Mouse (Mus musculus) lung, postnatal 14 days (tissue): ENCODE measurements around the gene Dync1i2.

Experiments used
- DNase-seq: peaks from one replicate; pipeline ENCODE4 v3.0.0; 2021

Gene Dync1i2

DNA sequence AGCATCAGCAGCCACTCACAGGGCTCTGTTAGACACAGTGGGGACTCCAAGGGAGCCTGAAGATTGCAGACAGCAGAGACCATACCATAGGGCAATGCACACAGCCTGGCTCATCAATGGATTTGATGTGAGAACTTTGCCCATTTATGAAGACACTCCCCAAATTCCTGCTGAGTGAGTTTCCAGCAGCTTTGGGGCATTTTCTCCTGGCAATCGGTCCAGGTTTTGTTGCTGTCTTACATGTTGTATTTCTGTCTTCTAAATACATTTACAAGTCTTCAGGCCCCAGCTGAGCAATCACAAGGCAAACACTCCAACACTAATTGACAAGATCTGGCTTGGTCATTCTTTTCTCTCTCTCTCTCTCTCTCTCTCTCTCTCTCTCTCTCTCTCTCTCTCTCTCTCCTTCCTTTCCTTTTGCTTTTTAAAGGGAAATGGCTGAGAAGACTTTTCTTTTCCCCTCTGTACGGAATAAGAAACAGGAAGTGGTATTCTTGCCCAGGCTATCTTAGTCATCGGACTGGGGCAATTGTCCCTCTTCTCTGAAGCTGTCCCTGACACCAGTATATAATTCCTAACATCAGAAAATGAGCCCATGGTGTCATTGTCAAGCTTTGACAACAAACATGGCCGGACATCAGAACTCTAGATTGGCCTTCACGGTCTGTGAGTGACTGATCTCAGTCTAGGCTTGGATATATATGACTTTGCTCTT lies 2.3 kb upstream of the Dync1i2 start:
- no peak for DNase-seq

DNA sequence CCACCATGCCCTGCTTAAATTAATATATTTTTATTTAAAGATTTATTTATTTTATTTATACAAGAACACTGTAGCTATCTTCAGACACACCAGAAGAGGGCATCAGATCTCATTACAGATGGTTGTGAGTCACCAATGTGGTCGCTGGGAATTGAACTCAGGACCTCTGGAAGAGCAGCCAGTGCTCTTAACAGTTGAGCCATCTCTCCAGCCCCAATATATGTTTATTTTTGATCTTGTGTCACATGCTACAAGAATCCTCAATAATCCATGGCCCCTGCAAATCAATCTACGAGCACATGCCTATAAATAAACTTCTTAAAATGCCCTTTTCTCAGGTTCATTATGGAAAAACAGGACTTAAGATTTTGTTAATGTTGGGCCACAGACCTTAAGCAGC lies 410 bp upstream of the Dync1i2 start:
- DNase-seq: no peak

DNA sequence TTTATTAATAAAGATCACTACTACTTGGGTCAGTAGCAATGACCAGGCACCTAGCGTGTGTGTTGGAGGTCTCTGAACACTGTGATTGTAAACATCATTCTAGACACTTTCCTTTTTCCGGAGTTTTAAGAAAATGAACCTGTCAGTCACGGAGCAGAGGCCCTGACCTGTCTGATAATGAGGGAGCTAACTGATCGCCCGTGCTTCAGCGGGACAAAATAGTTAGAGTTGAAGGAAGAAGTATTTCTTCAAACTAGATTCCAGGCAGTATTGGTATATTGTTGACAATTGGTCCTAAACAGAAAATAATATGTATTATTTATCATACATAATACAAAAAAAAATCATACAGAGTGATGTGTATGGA lies 837 bp downstream of the Dync1i2 start:
- no peak for DNase-seq

DNA sequence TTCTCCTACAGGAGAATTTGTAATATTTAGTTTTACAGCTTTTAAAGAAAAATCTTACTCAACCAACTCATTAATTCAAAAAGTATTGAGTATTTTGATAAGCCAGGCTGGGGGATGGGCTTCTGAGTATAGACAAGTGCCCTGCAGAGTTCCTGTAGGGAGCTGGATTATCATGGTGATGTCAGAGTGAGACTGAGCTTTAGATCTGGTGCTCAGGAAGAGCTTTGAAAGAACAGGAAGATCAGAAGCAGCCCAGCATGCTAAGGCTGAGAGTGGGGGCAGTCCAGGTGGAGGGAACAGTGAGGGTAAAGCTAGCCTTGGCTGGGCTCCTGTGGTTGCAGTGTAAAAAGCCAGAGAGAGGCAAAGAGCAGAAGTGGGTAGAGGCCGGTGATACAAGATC lies 9.5 kb downstream of the Dync1i2 start:
- DNase-seq: no peak

DNA sequence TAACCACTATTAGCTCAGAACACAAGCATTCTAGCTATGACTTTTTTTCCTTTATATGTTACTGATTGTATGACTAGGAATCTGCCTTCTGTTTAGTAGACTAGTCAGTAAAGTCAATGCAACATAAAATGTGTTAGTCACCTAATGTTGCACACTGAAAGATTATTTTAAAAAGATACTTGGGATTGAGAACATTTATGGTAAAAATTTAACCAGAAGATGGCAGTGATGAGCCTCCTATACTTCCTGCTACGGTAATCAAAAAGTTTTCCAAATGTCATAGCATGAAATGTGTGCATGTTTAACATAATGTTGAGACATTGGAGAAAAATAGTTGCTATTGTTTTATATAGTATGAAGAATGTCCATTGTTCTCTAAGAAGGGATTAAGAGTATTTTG lies 15.9 kb downstream of the Dync1i2 start:
- no peak for DNase-seq

DNA sequence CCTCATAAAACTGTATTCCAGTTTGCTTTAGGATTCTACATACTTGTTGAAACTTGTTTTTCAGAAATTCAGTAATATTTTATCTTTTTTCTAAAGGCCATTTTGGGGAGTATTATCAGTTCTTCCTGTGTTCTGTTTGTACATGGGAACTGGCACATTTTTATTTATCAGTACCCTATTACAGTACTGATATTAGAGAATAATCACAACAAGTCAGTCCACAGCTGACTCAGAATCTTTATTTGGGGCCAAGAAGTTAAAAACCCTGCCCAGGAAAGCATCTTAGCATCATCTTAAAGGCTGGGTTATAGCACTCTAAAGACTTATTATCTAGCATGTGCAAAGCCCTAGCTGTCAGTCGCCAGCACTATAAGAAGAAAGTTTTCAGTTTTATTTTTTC lies 18.1 kb downstream of the Dync1i2 start:
- DNase-seq: no peak

DNA sequence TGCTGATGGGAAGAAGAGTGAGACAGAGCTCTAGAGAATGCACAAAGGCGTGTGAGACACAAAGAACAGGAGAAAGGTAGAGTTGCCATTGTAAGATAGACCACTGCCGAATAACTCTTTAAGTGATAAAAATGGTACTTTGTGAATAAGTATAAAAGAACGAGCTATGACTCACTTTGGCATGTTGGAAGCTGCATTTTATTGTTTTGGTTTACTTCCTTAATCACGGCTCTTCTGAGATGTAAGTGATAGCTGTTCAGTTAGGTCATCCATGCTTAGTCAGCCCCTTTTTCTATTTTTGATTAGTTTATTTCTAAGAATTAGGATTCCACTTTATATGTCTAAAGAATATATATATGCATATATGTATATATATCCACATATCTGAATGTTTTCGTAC lies 20.4 kb downstream of the Dync1i2 start:
- DNase-seq: no peak

DNA sequence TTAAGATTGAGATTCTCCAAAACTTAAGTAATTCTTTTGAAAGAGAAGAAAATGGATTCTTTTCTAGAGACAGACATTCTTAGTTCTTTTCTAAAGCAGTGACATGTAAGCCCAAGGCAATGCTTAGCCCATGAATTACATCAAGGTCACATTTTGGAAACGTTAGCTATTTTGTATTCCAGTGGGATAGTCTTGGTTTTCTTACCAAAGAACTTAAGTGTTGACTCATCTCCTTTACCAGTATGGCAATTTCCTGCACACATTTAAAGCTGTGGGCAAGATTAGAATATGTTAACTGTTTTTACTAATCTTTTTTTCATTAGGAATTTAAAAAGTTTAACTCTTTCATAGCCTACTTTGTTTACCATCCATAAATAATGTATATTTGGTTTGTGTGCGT lies 21.5 kb downstream of the Dync1i2 start:
- DNase-seq: no peak

DNA sequence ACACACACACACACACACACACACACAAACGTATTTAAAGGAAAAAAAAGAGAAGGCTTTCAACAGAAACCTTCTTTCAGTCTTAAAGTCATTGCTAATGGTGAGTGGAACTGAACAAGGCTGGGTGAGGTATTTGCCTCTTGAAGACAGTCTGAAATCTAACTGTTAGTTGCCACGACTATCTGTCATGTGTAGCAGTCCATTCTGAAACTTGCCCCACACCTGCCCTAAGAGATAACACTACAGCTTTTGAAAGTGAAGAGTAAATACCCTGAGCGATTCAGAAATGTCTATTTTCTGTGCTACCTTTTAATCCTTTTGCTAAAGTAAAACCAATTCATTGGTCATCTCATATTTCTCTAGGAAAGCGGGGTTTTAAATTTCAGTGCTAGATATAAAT lies 23.9 kb downstream of the Dync1i2 start:
- no peak for DNase-seq

DNA sequence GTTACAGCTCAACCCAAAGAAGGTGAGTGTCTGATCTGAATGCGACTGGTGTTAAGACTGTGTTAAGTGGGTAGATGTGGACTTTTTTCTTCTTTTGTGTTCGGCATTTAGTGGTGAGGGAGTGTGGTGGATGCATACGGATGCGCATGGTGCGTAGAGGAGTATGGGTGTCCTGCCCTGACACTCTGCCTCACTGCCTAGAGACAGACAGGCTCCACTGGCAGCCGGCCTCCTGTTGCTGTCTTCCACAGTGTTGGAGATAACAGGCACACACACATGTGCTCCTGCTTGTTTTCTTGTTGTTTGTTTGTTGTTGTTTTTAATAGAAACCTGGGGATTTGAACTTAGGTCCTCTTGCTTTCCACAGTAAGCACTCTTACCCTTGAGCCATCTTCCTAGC lies 24.5 kb downstream of the Dync1i2 start:
- no peak for DNase-seq

DNA sequence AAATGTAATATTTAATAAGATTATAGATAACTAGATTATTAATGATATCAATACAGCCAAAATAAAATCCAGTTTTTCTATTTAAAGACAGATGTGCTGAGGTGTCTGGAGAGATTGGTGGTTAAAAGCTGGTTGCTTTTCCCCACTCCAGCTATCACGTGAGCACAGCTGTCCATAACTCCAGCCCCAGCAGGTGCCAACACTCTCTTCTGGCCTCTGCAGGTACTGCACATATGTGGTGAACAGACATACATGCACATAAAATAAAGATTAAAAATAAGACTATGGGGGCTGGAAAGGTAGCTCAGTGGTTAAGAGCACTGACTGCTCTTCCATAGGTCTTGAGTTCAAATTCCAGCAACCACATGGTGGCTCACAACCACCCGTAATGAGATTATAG lies 30.0 kb downstream of the Dync1i2 start:
- no peak for DNase-seq

DNA sequence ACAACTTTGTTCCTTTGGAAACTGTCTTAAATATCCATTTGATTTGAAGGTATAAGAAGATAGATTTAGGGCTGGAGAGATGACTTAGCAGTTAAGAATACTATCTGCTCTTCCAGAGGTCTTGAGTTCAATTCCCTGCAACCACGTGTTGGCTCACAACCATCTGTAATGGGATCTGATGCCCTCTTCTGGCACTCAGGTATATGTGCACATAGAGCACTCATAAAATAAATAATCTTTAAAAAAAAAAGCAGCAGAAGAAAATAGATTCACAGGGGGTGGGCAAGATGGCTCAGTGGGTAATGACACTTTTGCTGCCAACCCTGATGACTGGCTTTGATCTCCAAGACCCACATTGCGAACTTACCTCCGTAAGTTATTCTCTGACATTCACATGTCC lies 30.7 kb downstream of the Dync1i2 start:
- DNase-seq: no peak

DNA sequence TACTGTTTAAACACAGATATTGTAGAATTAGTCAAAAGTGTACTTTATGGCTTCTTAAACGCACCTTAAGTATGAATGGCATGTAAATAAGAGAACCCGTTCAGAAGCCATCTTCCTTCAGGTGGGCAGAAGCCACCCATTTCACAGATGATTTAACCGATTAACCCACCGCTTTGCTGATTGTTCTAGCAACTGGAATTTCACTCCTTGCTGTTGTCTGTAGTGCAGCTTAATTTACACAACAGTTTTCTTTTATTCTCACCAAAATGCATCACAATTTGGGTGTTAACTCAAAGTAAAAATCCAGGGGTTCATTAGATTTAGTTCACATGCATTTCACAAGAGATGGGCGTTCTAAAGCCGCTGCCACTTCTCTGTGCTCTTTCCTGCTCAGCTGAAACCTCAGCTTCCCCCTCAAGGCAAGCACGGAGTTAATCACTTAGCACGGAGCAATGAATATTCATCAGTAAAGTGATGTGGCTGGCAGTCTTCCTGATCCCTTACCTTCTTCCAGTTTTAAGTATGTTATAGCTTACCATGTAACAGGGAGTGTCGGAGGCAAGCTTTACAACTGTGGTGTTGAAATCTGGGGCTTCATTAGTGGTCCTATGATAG lies 31.7 kb downstream of the Dync1i2 start:
- DNase-seq: no peak

DNA sequence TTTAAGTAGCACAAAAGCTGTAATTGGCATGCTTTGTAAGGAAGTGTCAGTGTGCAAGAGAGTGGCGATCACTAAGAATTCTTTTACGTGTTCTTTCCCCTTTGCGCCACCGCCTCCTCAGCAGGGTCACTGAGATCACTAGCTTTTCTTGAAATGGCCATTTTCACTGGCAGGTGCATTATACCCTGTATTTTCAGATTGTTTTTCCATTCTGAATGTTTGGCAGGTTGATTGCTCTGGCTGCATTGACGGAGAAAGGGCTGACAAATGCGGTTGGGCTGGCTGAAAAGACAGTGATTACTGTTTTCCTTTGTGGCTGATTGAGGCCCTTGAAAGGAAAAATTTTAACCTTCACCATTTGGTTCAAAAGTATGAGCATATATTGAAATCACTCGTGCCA lies 33.3 kb downstream of the Dync1i2 start:
- no peak for DNase-seq

DNA sequence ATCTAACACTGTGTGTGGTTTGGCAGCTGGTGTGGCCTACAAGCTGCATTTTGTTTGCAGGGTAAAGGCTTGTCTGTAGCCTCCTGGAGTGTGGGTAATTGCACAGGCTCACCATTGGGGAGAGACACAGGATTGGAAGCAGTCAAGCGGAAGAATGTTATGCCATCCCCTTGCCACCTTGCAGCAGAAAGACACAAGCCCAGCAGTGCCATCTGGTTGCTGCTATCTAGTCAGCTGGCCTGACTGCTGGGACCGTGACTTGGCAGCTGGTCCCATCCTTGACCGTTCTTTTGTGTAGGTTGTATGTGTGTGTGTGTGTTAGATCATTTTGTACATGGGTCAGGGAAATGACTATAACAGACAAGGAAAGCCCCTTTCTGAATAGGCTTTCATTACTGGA lies 33.9 kb downstream of the Dync1i2 start:
- no peak for DNase-seq

DNA sequence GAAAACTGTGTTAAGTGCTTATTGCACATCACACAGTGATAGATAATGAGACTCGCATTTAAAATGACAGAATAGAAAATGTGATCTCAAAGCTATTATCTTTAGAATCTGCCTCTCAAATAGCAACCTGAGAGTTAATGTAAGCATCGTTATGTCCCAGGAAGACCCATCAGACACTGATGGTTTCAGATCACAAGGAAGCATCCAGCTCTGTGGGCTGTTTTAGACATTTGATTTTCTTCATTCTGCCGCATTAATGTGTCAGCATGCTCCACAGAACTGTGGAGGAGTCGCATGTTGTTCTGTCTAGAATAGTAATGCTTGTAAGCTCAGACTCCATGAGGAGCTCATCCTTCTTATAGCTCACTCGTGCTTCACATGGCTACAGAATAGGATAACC lies 34.6 kb downstream of the Dync1i2 start:
- DNase-seq: no peak

DNA sequence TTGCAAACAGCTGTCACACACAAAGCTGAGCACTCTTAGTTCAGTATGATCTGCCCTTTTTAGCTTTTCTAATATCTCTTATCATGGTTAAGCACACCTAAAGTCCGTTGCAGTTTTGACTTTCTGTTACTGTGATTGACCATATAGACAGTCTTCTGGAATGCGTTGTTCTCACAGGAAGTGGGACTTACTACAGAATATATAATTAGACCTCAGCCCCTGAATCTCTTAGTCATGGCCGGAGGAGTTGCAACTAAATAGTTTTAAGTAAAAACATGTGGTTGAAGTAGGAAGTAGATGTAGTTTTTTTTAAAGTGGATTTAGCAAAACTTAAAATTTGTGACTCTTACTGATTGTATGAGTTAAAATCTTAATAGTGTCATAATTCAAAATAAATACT lies 36.6 kb downstream of the Dync1i2 start:
- no peak for DNase-seq

DNA sequence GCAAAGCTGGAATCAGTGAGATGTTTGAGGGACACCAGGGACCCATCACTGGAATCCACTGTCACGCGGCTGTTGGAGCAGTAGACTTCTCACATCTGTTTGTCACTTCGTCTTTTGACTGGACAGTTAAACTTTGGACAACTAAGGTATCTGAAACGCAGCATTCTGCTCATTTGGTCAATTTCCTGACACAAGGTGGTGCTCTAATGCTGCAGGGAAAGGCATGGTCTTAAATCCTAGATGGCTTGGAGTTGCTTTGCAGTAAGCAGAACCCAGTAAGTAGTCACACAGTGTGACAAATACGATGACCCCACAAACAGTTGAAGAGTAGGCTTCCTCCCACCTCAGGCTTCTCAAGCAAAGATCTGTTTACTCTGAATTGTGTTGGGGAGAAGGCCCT lies 39.3 kb downstream of the Dync1i2 start:
- no peak for DNase-seq

DNA sequence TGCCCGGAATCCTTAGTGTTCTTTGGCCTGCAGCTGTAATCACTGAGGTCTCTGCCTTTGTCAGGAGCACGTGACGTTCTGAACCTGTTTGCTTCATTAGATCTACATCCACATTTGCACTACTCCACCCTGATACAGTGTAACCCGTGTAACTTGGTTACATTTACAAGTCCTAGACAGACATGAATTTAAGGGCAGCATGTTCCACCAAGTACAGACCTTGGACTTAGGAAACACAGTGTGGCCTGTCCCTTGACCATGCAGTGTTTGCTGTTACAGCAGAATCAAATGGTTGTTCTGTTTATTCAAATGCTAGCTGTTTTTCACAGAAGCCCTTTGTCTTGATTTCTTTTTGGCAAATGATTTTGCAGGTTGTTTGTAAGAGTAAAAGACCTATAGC lies 43.3 kb downstream of the Dync1i2 start:
- DNase-seq: no peak

DNA sequence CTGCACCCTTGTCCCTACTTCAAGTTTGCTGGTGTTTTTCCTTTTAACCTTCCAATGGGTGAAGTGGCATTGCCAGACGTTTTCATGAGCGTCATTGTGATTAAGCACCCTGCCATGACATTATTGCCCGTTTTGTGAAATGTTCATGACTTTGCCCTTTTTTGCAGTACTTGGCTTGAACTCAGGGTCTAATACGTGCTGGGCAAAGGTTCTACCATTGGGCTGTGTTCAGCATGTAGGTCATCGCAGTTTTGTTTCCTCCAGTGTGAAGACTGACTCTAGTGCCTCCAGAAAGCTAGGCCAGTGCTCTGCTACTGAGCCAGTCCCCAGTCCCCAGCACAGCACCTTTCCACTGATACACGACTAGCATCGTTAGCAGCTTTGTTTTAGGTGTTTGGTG lies 45.1 kb downstream of the Dync1i2 start:
- no peak for DNase-seq

DNA sequence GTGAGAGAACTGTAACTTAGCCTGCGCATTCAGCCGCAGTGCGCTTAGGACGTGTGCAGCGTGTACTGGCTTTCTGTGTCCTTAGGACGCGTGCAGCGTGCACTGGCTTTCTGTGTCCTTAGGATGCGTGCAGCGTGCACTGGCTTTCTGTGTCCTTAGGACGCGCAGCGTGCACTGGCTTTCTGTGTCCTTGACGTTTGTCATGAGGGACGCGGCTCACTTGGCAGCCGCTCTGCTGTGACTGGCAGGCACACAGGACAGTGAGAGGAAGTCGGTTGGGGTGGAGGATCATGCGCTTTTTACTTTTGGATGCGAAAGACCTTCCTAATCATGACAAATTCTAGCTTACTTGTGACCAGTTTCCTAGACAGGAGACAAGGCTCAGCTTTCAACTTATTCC lies 53.1 kb downstream of the Dync1i2 start:
- DNase-seq: no peak

DNA sequence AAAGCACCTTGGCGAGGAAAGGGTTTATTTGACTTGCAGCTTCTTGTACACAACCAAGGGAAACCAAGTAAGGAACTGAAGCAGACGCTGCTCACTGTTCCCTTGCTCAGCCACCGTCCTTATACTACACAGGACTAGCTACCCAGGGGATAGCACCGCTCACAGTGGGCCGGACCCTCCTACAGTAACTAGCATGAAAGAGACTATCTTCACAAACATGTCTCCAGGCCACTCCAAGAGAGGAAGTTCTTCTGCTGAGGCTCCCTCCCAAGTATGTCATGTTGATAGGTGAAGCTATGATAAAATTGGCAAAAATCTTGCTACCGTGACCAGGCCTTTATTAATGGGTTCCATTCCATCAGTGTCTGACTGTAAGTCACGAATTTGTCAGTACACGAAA lies 57.2 kb downstream of the Dync1i2 start:
- no peak for DNase-seq

DNA sequence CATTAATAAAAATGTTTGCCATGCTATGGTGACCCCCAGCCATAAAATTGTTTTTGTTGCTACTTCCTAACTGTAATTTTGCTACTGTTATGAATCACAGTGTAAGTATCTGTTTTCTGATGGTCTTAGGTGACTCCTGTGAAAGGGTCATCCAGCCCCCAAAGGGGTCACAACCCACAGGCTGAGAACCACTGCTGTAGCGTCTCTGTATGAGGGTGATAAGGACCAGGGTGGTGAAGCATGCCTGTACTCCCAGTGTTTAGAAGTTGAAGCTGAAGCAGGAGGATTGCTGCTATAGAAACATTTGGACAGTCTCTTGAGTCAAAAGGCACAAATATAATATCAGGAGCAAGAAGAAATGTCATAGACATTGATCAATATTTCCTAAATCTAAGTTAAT lies 57.8 kb downstream of the Dync1i2 start:
- DNase-seq: no peak

DNA sequence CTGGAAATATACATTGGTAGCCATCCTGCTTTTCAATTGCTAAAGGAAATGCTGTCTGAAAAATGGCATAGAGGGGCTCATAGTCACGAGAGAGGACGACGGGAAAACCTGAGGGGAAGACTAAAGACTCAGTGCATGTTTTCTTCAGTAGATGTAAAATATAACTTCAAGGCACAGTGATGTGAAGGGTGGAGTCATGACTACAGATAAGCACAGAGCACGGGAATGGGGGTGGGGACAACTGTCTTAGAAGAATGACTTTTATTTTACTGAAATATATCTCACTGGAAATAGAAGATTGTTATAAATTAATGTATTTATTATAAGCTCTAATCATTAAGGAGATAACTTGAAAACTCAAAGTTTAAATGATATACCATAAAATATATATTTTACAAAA lies 58.6 kb downstream of the Dync1i2 start:
- no peak for DNase-seq

DNA sequence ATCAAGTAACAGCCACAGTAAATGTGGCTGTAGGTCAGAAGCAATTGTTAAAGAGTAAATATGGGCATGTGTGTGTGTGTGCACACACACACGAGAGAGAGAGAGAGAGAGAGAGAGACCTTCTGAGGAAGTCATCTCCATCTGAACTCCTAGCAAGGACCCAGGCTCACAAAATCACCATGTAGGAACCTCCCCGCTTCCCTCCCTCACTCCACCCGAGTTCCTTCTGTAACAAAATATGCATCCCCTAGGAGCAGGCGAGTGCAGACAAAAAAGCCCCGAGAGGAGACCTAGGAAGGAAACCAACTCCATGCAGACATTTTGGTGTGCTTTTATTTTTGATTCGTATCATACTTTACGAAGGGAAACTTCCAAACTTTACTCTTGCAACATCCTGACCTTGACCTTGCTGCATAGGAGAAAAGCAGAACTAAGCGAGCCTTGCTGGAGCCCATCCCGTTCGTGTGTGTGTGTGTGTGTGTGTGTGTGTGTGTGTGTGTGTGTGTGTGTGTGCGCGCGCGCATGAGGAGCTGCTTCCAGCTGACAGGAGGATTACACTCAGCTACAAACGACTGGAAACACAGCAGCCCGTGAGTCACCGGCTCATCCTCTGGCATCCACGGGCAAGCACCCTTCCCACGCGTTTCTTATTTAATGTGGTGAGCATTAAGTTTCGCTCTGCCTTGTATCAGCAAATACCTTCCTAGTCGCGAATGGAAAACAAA lies 62.6 kb downstream of the Dync1i2 start:
- peak; percentile 58 for DNase-seq
